Mouse (Mus musculus) ES-Bruce4 (cell line): ENCODE results near the gene Phf20.

ENCODE experiments used
- CTCF ChIP-seq: IDR thresholded peaks from one replicate; pipeline ENCODE4 v1.8.1; 2011; ENCODE audit warnings: low read depth, low read length
- EP300 ChIP-seq: IDR thresholded peaks from 2 replicates; pipeline ENCODE4 v1.6.1; 2011; ENCODE audit warnings: low read depth, low read length; ENCODE audit not compliant: insufficient read depth

DNA sequence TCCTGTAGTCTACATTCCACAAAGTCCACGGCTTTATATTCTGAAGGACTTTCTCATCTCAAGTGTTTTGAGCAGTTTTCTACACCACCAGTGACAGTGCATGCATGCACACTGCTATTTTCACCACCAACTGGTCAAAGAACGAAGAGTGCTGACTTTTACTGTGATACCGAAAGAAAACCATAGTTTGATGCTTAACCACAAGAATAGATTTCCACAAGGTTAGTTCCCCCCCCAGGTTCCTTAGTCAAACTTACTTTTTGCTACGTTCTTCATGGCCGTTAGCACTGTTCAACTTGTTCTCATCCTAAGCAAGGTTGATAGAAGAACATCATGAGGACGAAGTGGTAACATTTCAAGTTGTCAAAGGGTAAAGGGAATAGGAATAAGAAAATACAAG lies 19.2 kb upstream of the Phf20 start:
- no peak for TF ChIP-seq CTCF
- no peak for TF ChIP-seq EP300
